Mouse (Mus musculus) heart, postnatal 0 days (tissue): ENCODE results near the gene Zmiz1. TPM values are rescaled to one million over a fixed set of nuclear protein-coding genes. Genes with fewer than 3 reads are reported as not detected.

Source experiments
- ATAC-seq: fragments of 200-750 bp; cut with Nextera tagmentation; 2 replicates; pipeline ENCODE4 v1.8.0; 2017; ENCODE audit warnings: low read depth, moderate number of reproducible peaks, moderate library complexity; ENCODE audit not compliant: insufficient read depth
- DNase-seq: peaks from one replicate; pipeline ENCODE4 v3.0.0-alpha.2; 2016; ENCODE audit warnings: low spot score
- H3K27ac ChIP-seq: fragments of 300-500 bp; sonication (generic); 2 replicates; pipeline ENCODE4 v1.5.1; 2014; ENCODE audit warnings: low read depth, mild to moderate bottlenecking
- H3K27me3 ChIP-seq: fragments of 300-500 bp; sonication (generic); 2 replicates; pipeline ENCODE4 v1.6.1; 2014; ENCODE audit warnings: low read length, mixed read lengths; ENCODE audit not compliant: control insufficient read depth, insufficient read depth
- H3K36me3 ChIP-seq: fragments of 300-500 bp; sonication (generic); replicated peaks from 2 replicates; pipeline ENCODE4 v1.6.1; 2014; ENCODE audit warnings: low read length, mixed read lengths; ENCODE audit not compliant: control insufficient read depth, insufficient read depth
- H3K4me1 ChIP-seq: fragments of 300-500 bp; sonication (generic); 2 replicates; pipeline ENCODE4 v1.6.1; 2014; ENCODE audit warnings: antibody characterized with exemption; ENCODE audit not compliant: control insufficient read depth, insufficient read depth
- H3K4me2 ChIP-seq: fragments of 300-500 bp; sonication (generic); 2 replicates; pipeline ENCODE4 v1.6.1; 2014; ENCODE audit warnings: low read depth, mild to moderate bottlenecking, low read length, moderate library complexity
- H3K4me3 ChIP-seq: fragments of 300-500 bp; sonication (generic); 2 replicates; pipeline ENCODE4 v1.5.1; 2014; ENCODE audit warnings: low read depth, low read length
- H3K9ac ChIP-seq: fragments of 300-500 bp; sonication (generic); replicated peaks from 2 replicates; pipeline ENCODE4 v1.6.1; 2014; ENCODE audit warnings: low read depth, low read length, mixed read lengths
- H3K9me3 ChIP-seq: fragments of 300-500 bp; sonication (generic); replicated peaks from 2 replicates; pipeline ENCODE4 v1.6.1; 2016; ENCODE audit warnings: low read length; ENCODE audit not compliant: control insufficient read depth
- CTCF ChIP-seq: IDR thresholded peaks from 2 replicates; pipeline ENCODE4 v1.5.1; 2016; ENCODE audit warnings: antibody characterized with exemption, control low read depth, low read depth
- EP300 ChIP-seq: IDR thresholded peaks from 2 replicates; pipeline ENCODE4 v1.6.1; 2016; ENCODE audit warnings: antibody characterized with exemption, low read depth
- WGBS: fragments of 180-500 bp; shearing (Covaris S2); extraction: QIAGEN DNeasy Blood & Tissue Kit; methylation state at CpG from one replicate; pipeline ENCODE4 v1.1.7; 2014; 5-methylcytosine and 5-hydroxymethylcytosine counted together
- polyA plus RNA-seq: library from polyadenylated mRNA; unstranded; fragments of >200 nt; fragmentation: Nextera tagmentation; extraction: Ambion mirVana; gene quantifications from 2 replicates; pipeline ENCODE4 v1.2.1, GENCODE M21; 2015
- total RNA-seq: library from RNA; depleted of rRNA; stranded (reverse); fragments of >200 nt; gene quantifications from 2 replicates; pipeline ENCODE4 v1.2.3, GENCODE M21; 2014; ENCODE audit warnings: low replicate concordance

Gene Zmiz1
- total and polyA plus RNA-seq, 2 experiments from 2014 or later, result 13.8 to 41.0 TPM

GRCm38 (mm10) chr14:25591000-25591399, 132.0 kb downstream of the Zmiz1 start:
- Histone ChIP-seq H3K9ac (no peak overlapping the region), H3K9me3 (no peaks in the 10 kb centered on the region), H3K4me2 (no peak overlapping the region), H3K27me3 (no peaks in the 10 kb centered on the region), H3K4me1 (peaks cover 39% of the 10 kb centered on the region), H3K27ac (no peak overlapping the region), H3K4me3 (no peak overlapping the region), H3K36me3 (peaks cover 13% of the 10 kb centered on the region; the same call in 1 of the 2 replicates)
- WGBS, result 81% methylated on average over 4 of the region's 5 CpGs
- DNase-seq (no peak), ATAC-seq (no peak)
- no peak for TF ChIP-seq CTCF
- TF ChIP-seq EP300, result no peak

GRCm38 (mm10) chr14:25591426-25591825, 132.4 kb downstream of the Zmiz1 start:
- 100% methylated on average over 1 of the region's 1 CpGs for WGBS
- ATAC-seq (no peak), DNase-seq (no peak)
- Histone ChIP-seq H3K9ac (no peak overlapping the region), H3K36me3 (peaks cover 14% of the 10 kb centered on the region; the same call in 1 of the 2 replicates), H3K4me2 (no peak overlapping the region), H3K4me3 (no peak overlapping the region), H3K27me3 (no peaks in the 10 kb centered on the region), H3K4me1 (peaks cover 35% of the 10 kb centered on the region), H3K9me3 (no peaks in the 10 kb centered on the region), H3K27ac (no peak overlapping the region)
- TF ChIP-seq CTCF, result no peak

- no peaks in the 10 kb centered on the region for H3K9me3 ChIP-seq
- no peak overlapping the region for H3K27ac ChIP-seq
- ATAC-seq, result no peak
- H3K4me3 ChIP-seq, result no peak overlapping the region
- no peak for TF ChIP-seq EP300
- no peak for TF ChIP-seq CTCF
- H3K4me1 ChIP-seq, result peaks cover 24% of the 10 kb centered on the region
- no peak overlapping the region for H3K4me2 ChIP-seq
- peaks cover 23% of the 10 kb centered on the region; the same call in 1 of the 2 replicates for H3K36me3 ChIP-seq
- no peak for DNase-seq
- H3K27me3 ChIP-seq, result no peaks in the 10 kb centered on the region
- 48% methylated on average over 6 of the region's 6 CpGs for WGBS
- no peak overlapping the region for H3K9ac ChIP-seq
Observed at GRCm38 (mm10) chr14:25592522-25592921, 133.5 kb downstream of the Zmiz1 start.

- H3K4me1 ChIP-seq, result peaks cover 13% of the 10 kb centered on the region
- H3K9me3 ChIP-seq, result no peaks in the 10 kb centered on the region
- WGBS, result 63% methylated on average over 8 of the region's 8 CpGs
- no peak overlapping the region for H3K4me2 ChIP-seq
- ATAC-seq, result no peak
- H3K9ac ChIP-seq, result no peak overlapping the region
- H3K36me3 ChIP-seq, result peaks cover 36% of the 10 kb centered on the region
- no peaks in the 10 kb centered on the region for H3K27me3 ChIP-seq
- no peak overlapping the region for H3K4me3 ChIP-seq
- no peak overlapping the region for H3K27ac ChIP-seq
- no peak for DNase-seq
- no peak for TF ChIP-seq CTCF
- TF ChIP-seq EP300, result no peak
Observed at GRCm38 (mm10) chr14:25593876-25594275, 134.9 kb downstream of the Zmiz1 start.

- Histone ChIP-seq H3K27ac (no peak overlapping the region), H3K4me3 (no peak overlapping the region), H3K9me3 (no peaks in the 10 kb centered on the region), H3K36me3 (peaks cover 36% of the 10 kb centered on the region), H3K4me1 (peaks cover 11% of the 10 kb centered on the region), H3K9ac (no peak overlapping the region), H3K27me3 (no peaks in the 10 kb centered on the region), H3K4me2 (no peak overlapping the region)
- TF ChIP-seq CTCF (no peak), EP300 (no peak)
- DNase-seq, result no peak
- 68% methylated on average over 4 of the region's 4 CpGs for WGBS
- no peak for ATAC-seq
Observed at GRCm38 (mm10) chr14:25594611-25595010, 135.6 kb downstream of the Zmiz1 start.

GRCm38 (mm10) chr14:25598960-25599359, 140.0 kb downstream of the Zmiz1 start:
- no peaks in the 10 kb centered on the region for H3K9me3 ChIP-seq
- H3K4me2 ChIP-seq, result no peak overlapping the region
- no peak overlapping the region for H3K27ac ChIP-seq
- no peak for ATAC-seq
- 77% methylated on average over 6 of the region's 6 CpGs for WGBS
- peaks cover 22% of the 10 kb centered on the region for H3K36me3 ChIP-seq
- H3K9ac ChIP-seq, result no peak overlapping the region
- no peak overlapping the region for H3K4me3 ChIP-seq
- DNase-seq, result no peak
- no peaks in the 10 kb centered on the region for H3K27me3 ChIP-seq
- no peak for TF ChIP-seq CTCF
- TF ChIP-seq EP300, result no peak
- peaks cover 33% of the 10 kb centered on the region for H3K4me1 ChIP-seq
